Mouse (Mus musculus) thymus, postnatal 10 days (tissue): ENCODE results near the gene Sumo1.

Source experiments
- DNase-seq, 2 experiments: peaks; one replicate each; pipeline ENCODE4 v3.0.0; 2021; ENCODE audit warnings: low spot score in 2 of 2

Gene Sumo1

GRCm38 (mm10) chr1:59593622-59594035 lies 77.0 kb downstream of the Sumo1 start:
- no peak for DNase-seq

DNA sequence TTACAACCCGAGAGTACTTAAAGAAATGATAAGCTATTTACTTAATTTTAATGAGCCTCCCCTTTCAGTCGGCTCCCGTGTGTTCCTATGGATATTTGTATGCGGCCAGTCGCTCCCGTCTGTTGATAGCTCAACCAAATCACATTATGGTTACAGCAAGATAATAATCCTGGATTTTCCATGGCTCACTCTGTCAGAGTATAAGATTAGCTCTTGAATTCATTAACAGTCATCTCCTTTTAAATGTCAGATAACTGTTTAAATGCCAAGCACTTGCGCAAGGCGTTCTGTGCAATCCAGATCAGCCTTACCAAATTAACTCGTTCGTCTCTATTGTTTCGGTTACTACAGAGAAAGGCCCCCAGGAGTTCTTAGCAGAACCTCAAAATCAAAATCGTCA lies 77.8 kb downstream of the Sumo1 start:
- no peak for DNase-seq

DNA sequence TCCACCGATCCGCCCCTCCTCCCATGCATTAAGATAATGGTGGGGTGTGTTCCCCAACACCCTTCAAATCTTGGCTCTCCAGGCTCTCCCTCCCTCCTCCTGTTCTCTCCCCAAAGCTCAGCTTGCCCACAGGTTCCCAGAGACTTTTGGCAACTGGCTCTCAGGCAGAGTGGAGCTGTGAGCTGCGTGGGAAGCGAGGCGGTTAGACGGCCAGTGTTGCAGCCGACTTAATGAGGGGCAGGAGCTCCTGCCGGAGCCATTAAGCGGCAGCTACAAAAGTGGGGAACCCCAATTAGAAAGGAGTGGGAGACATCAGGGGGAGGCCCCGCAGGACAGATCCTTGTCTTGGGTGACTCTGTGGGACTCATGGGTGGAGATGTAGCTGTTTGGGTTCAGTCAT lies 78.3 kb downstream of the Sumo1 start:
- no peak for DNase-seq

- DNase-seq: no peak
These were observed 81.4 kb downstream of the Sumo1 start for GRCm38 (mm10) chr1:59589271-59589670.

DNA sequence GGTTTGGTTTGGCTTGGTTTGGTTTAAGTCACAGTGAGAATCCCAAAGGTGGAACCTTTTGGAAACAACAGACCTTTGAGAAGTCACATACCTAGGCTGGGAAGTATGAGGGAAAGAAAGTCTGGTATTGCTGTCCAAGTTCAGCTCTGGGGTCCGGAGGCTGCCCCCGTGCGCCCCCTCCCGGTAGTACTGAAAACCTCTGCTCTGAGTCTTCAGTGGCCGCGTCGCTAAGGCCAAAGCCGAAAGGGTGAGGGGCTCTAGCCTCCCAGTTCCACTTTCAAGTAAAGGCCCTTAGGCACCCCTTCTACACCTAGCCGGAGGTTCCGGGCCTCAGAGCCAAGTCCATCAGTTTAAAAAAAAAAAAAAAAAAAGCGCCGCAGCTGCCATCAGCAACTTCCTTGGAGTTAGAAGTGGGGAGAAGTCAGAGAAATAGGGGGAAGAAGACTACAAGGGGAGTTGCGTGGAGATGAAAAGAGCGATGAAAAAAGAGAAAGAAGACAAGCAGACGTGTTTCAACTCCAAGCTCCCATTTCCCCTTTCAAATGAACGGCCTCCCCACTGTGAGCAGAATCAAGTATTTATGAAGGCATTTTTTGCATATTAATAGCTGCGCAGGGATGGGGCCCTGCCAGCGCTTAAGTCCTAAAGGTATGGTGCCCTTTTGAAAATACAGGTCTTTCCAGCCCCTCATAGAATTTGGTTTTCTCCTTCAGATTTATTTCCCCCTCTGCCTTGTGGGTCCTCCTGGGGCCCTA lies 85.8 kb downstream of the Sumo1 start:
- peak; percentile 27 to 70 for DNase-seq

DNA sequence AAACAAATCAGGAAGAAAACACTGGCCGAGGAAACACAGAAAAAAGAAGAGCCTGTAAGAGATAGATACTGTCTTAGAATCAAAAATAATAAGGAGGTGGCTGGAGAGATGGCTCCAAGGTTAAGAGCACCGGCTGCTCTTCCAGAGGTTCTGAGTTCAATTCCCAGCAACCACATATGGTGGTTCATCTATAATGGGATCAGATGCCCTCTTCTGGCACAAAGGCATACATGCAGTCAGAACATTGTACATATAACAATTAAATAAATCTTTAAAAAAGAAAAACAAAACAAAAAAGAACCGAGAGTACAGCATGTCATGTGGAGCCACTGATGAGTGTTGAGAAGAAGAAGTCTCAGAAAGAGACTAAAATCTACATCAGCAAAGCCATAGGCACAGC lies 89.8 kb downstream of the Sumo1 start:
- no peak for DNase-seq

GRCm38 (mm10) chr1:59580131-59580751 lies 90.4 kb downstream of the Sumo1 start:
- DNase-seq: no peak

DNA sequence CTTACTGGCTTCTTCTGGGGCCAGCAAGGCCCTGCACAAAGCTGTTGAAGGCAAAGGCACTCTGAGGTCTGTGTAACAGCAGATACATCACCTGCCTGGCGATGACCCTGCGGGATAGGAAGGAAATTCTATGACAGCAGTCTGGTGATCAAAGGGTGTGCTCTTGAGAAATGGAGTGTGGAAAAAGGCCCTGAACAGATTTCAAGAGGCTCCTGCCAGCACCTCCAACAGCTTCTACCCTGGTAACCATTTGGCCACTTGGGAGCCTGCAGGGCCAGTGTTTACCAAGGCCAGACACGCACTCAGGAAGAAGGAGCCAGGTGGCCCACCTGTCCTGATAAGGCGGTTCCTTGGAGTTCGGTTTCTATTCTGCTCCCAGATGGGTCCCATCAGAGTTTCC lies 91.3 kb downstream of the Sumo1 start:
- DNase-seq: no peak

- no peak for DNase-seq
These were observed 91.9 kb downstream of the Sumo1 start for GRCm38 (mm10) chr1:59578770-59579169.

- no peak for DNase-seq
These were observed 96.1 kb downstream of the Sumo1 start for GRCm38 (mm10) chr1:59574262-59575187.

GRCm38 (mm10) chr1:59573843-59574242 lies 96.8 kb downstream of the Sumo1 start:
- no peak for DNase-seq

DNA sequence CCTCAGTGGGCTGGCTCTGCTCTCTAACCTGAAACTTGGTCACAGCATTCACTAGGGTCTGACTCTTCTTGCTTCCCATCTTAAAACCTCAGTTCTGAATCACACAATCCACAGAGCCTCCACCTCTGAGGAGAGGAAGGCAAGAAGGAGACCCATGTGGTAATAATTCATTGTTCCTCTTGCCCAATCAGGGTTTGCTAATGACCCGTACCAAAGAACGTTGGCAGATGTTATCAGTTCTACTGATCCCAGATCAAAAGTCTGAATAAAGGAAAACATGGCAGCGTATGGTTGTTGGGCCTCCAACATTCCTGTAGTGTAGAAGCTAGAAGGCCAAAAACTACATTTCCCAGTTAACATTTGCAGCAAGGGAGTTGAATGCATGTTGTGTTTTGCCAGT lies 99.1 kb downstream of the Sumo1 start:
- no peak for DNase-seq

DNA sequence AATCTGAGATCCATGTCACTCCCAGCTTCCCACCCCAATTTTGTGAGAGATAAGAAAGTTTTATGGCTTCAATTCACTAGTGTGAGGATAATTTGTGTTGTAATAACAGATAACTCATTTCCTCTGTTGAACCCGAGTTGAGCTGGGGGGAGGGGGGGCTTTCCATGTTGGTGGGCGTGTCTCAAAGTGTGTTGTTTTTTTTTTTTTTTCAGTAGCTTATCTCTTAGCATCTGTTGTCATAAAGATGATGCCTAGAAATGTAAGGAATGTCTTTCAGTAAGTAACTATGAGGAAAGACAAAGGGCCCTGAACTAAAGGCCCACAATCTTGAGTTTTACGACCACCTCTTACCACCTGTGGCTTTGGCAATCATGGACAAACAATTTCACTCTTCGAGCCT lies 99.9 kb downstream of the Sumo1 start:
- no peak for DNase-seq

DNA sequence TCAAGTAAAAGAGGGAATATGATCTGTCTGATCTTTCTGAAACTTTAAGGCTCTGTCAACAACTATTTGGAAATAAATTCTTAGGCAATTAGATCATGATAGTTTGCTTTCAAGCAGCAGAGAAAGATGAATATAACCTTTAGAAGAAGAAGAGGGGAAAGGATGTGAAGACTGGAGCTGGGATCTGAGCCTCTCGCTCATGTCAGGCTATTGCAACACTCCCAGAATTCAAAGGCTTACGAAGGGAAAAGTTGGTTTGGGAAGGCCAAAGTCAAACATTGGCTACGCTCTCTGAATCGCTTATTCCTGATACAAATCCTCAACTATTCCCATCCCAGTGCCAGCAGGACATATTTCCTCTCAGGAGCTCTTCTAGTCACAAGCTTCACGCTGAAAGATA lies 101.3 kb downstream of the Sumo1 start:
- no peak for DNase-seq

GRCm38 (mm10) chr1:59568283-59568682 lies 102.4 kb downstream of the Sumo1 start:
- no peak for DNase-seq

DNA sequence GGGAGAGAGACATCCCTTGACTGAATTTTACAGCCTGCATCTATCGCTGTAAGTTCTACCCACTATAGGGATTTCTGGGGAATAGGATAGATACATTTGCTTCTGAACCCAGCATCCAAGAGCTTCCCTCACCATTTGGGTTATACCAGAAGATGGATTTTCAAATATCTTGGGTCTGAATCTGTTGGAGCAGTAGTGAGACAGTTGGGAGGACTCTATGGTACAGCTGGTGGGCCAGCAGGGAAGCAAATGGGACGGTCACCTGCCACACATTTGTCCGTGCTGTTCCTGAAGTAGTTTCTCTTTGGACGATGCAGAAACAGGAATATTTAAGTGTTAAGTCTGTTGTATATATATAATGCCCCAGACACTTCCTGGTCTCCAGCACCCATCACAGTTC lies 103.1 kb downstream of the Sumo1 start:
- DNase-seq: no peak

DNA sequence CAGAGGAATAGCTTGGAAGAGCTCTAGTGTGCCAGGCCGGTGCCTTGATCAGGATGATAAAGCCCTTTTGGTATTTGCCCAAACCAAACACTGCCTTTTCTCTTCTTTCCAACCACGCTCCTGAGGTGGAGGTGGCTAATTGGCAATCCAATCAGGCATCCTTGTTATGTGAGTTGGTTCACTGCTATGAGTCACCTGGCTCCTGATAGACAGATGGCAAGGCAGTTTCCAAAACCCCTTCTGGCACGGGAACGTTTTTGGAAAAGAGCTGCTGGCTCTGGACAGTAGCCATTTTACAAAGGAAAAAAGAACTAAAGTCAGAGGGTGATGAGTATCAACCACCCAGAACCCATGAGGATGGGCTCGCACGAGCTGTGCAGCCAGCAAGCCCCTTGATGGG lies 103.7 kb downstream of the Sumo1 start:
- no peak for DNase-seq

GRCm38 (mm10) chr1:59566281-59566680 lies 104.4 kb downstream of the Sumo1 start:
- DNase-seq: no peak

GRCm38 (mm10) chr1:59565804-59566203 lies 104.8 kb downstream of the Sumo1 start:
- no peak for DNase-seq

DNA sequence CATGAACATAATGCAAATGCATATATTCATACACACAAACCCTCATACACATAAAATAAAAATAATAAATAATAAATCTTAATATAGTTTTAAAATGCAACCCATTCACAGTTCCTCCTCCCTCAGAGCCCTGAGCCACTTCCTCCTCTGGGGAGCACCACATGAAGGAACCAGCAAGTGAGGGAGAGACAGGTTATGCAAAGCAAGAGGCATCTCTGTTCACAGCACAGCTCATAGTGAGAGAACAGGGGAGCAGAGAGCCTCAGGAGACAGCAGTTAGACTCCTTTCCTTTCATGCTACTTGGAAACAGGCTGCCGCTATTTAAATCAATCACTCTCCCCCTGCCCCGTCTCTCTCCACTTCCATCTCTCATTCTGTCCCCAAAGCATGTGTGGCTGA lies 107.1 kb downstream of the Sumo1 start:
- no peak for DNase-seq

DNA sequence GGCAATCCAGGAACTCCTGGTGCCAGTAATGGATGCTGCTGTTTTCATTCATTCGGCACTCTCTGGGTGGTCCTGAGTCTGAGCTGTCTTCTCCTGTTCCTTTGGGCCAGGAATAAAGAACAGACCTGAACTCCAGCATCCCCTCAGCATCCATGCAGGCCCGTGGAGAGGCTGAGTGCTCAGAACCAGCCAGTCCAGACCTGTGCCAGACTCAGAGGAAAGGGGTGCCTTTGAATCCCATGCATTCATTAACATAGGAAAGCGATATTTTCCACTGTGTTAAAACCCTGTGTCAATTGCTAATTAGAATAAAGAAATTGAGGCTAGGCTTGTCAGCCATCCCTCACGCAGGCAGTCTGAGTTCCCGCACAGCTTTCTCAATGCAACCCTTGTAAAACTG lies 116.9 kb downstream of the Sumo1 start:
- DNase-seq: no peak

DNA sequence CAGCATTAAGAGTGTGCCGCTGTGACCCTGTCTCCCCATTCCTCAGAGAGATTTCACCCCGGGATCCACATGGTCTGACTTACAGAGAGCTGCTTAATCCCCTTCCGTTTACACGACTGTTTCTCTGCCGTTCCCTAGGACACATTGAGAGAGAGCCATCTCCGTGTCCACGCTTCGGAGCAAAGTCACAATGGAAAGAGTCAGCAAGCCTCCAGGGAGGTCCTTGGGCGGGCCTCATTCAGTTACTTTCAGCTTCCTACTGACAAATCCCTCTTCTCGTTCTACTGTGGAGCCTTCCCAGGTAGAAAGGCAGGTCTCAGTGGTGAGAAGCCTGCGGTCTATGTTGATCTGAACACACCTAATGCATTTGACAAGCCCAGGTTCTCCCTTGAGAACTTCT lies 119.6 kb downstream of the Sumo1 start:
- no peak for DNase-seq

GRCm38 (mm10) chr1:59550227-59550626 lies 120.4 kb downstream of the Sumo1 start:
- no peak for DNase-seq
